Mouse (Mus musculus): Measurements from ENCODE around the gene Prkca. TPM values are rescaled to one million over a fixed set of nuclear protein-coding genes. Genes with fewer than 3 reads are reported as not detected.

Prkca gene
- polyA plus RNA-seq, 1 experiment = 266 TPM

GRCm38 (mm10) chr11:108118814-108119213 is 224.9 kb downstream of the Prkca start:
- TF ChIP-seq POLR2A (IDR thresholded peaks at IDR 0.05; ENCODE audit: insufficient read depth, low read depth, low read length) = no peak
- TF ChIP-seq CTCF (IDR thresholded peaks at IDR 0.05; ENCODE audit: insufficient read depth, low read depth, low read length) = no peak
- peaks cover 11% of the 10 kb centered on the region; the same call in 1 of the 2 replicates for H3K4me1 ChIP-seq (ENCODE audit: control insufficient read depth, insufficient read depth, low read length)
- no peak overlapping the region for H3K4me3 ChIP-seq (ENCODE audit: insufficient read depth, low read depth, low read length)
- 88% methylated on average over 2 of the region's 2 CpGs for WGBS
- H3K27ac ChIP-seq (ENCODE audit: insufficient read depth, low read depth, low read length) = no peak overlapping the region

GRCm38 (mm10) chr11:108118221-108118620 is 225.5 kb downstream of the Prkca start:
- TF ChIP-seq CTCF (IDR thresholded peaks at IDR 0.05; ENCODE audit: insufficient read depth, low read depth, low read length) = no peak
- no peak for TF ChIP-seq POLR2A (IDR thresholded peaks at IDR 0.05; ENCODE audit: insufficient read depth, low read depth, low read length)
- 97% methylated on average over 5 of the region's 5 CpGs for WGBS
- H3K4me1 ChIP-seq (ENCODE audit: control insufficient read depth, insufficient read depth, low read length) = peaks cover 12% of the 10 kb centered on the region; the same call in 1 of the 2 replicates
- no peak overlapping the region for H3K27ac ChIP-seq (ENCODE audit: insufficient read depth, low read depth, low read length)
- H3K4me3 ChIP-seq (ENCODE audit: insufficient read depth, low read depth, low read length) = no peak overlapping the region

- TF ChIP-seq POLR2A (IDR thresholded peaks at IDR 0.05; ENCODE audit: insufficient read depth, low read depth, low read length) = no peak
- no peak for TF ChIP-seq CTCF (IDR thresholded peaks at IDR 0.05; ENCODE audit: insufficient read depth, low read depth, low read length)
Measured at GRCm38 (mm10) chr11:108117360-108118050, 226.2 kb downstream of the Prkca start.

GRCm38 (mm10) chr11:108114091-108114490 is 229.6 kb downstream of the Prkca start:
- WGBS = 96% methylated on average over 3 of the region's 3 CpGs
- H3K27ac ChIP-seq (ENCODE audit: insufficient read depth, low read depth, low read length) = no peak overlapping the region
- H3K4me3 ChIP-seq (ENCODE audit: insufficient read depth, low read depth, low read length) = no peak overlapping the region
- TF ChIP-seq POLR2A (IDR thresholded peaks at IDR 0.05; ENCODE audit: insufficient read depth, low read depth, low read length) (no peak), CTCF (IDR thresholded peaks at IDR 0.05; ENCODE audit: insufficient read depth, low read depth, low read length) (no peak)
- peaks cover 12% of the 10 kb centered on the region for H3K4me1 ChIP-seq (ENCODE audit: control insufficient read depth, insufficient read depth, low read length)

More at GRCm38 (mm10) chr11:108117360-108118050, 226.2 kb downstream of the Prkca start:
- 90% methylated on average over 10 of the region's 10 CpGs for WGBS
- H3K4me1 ChIP-seq (ENCODE audit: control insufficient read depth, insufficient read depth, low read length) = peaks cover 13% of the 10 kb centered on the region
- H3K27ac ChIP-seq (ENCODE audit: insufficient read depth, low read depth, low read length) = no peak overlapping the region
- no peak overlapping the region for H3K4me3 ChIP-seq (ENCODE audit: insufficient read depth, low read depth, low read length)

- peaks cover 12% of the 10 kb centered on the region for H3K4me1 ChIP-seq (ENCODE audit: control insufficient read depth, insufficient read depth, low read length)
- H3K27ac ChIP-seq (ENCODE audit: insufficient read depth, low read depth, low read length) = peak overlapping the region; percentile 40; the same call in 1 of the 2 replicates
- WGBS = 35% methylated on average over 3 of the region's 3 CpGs
- no peak overlapping the region for H3K4me3 ChIP-seq (ENCODE audit: insufficient read depth, low read depth, low read length)
- TF ChIP-seq POLR2A (IDR thresholded peaks at IDR 0.05; ENCODE audit: insufficient read depth, low read depth, low read length) (no peak), CTCF (IDR thresholded peaks at IDR 0.05; ENCODE audit: insufficient read depth, low read depth, low read length) (no peak)
Measured at GRCm38 (mm10) chr11:108112437-108112836, 231.3 kb downstream of the Prkca start.

GRCm38 (mm10) chr11:108104085-108104484 is 239.6 kb downstream of the Prkca start:
- H3K4me3 ChIP-seq (ENCODE audit: insufficient read depth, low read depth, low read length) = no peak overlapping the region
- peak overlapping the region; percentile 50 for H3K27ac ChIP-seq (ENCODE audit: insufficient read depth, low read depth, low read length)
- WGBS = 49% methylated on average over 6 of the region's 6 CpGs
- no peak for TF ChIP-seq CTCF (IDR thresholded peaks at IDR 0.05; ENCODE audit: insufficient read depth, low read depth, low read length)
- no peak for TF ChIP-seq POLR2A (IDR thresholded peaks at IDR 0.05; ENCODE audit: insufficient read depth, low read depth, low read length)
- H3K4me1 ChIP-seq (ENCODE audit: control insufficient read depth, insufficient read depth, low read length) = peaks cover 18% of the 10 kb centered on the region

- 39% methylated on average over 8 of the region's 8 CpGs for WGBS
- H3K4me3 ChIP-seq (ENCODE audit: insufficient read depth, low read depth, low read length) = no peak overlapping the region
- peak overlapping the region; percentile 19; the same call in 1 of the 2 replicates for H3K27ac ChIP-seq (ENCODE audit: insufficient read depth, low read depth, low read length)
- H3K4me1 ChIP-seq (ENCODE audit: control insufficient read depth, insufficient read depth, low read length) = peaks cover 20% of the 10 kb centered on the region
- no peak for TF ChIP-seq CTCF (IDR thresholded peaks at IDR 0.05; ENCODE audit: insufficient read depth, low read depth, low read length)
- TF ChIP-seq POLR2A (IDR thresholded peaks at IDR 0.05; ENCODE audit: insufficient read depth, low read depth, low read length) = no peak
Measured at GRCm38 (mm10) chr11:108101280-108101950, 242.3 kb downstream of the Prkca start.

GRCm38 (mm10) chr11:108098306-108098705 is 245.4 kb downstream of the Prkca start:
- 89% methylated on average over 7 of the region's 7 CpGs for WGBS
- Histone ChIP-seq H3K4me1 (ENCODE audit: control insufficient read depth, insufficient read depth, low read length) (peaks cover 14% of the 10 kb centered on the region), H3K27ac (ENCODE audit: insufficient read depth, low read depth, low read length) (no peak overlapping the region), H3K4me3 (ENCODE audit: insufficient read depth, low read depth, low read length) (no peak overlapping the region)
- no peak for TF ChIP-seq CTCF (IDR thresholded peaks at IDR 0.05; ENCODE audit: insufficient read depth, low read depth, low read length)
- no peak for TF ChIP-seq POLR2A (IDR thresholded peaks at IDR 0.05; ENCODE audit: insufficient read depth, low read depth, low read length)

GRCm38 (mm10) chr11:108094796-108095195 is 248.9 kb downstream of the Prkca start:
- Histone ChIP-seq H3K4me3 (ENCODE audit: insufficient read depth, low read depth, low read length) (no peak overlapping the region), H3K27ac (ENCODE audit: insufficient read depth, low read depth, low read length) (no peak overlapping the region), H3K4me1 (ENCODE audit: control insufficient read depth, insufficient read depth, low read length) (peaks cover 15% of the 10 kb centered on the region)
- no peak for TF ChIP-seq POLR2A (IDR thresholded peaks at IDR 0.05; ENCODE audit: insufficient read depth, low read depth, low read length)
- WGBS = 90% methylated on average over 5 of the region's 5 CpGs

Data from olfactory bulb, adult 2 months (tissue).